Mouse (Mus musculus): ENCODE measurements at regions not wholly inside any gene's neighbourhood (a gene's known extent, or its start where the extent isn't known, plus 50 kb on each side); places are given as distances from the start of the nearest gene placed in this dataset.

DNA sequence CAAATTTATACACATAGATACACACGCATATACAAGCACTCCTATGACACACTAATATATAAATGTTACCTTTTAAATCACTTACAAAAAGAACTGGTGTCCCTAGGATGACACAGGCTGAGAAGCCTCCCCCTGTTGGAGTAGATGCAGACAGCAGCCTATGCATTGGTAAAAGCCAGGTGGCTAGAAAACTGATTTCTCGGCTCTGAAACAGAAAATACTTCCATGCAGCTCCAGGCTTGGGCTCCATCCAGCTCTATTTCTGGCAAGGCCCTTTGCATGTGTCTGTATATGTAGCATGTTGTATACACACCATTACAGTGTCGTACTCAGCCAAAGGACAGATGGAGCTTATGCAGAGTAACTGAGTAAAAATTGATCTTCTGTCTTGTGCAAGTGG, 81.4 kb upstream of the Lrig3 start:
- Histone ChIP-seq H3K27ac (replicated peaks) (no peak overlapping the region), H3K4me2 (replicated peaks; ENCODE audit: low read depth) (no peak overlapping the region), H3K27me3 (ENCODE audit: control insufficient read depth, insufficient read depth, low read length) (no peaks in the 10 kb centered on the region), H3K36me3 (ENCODE audit: control insufficient read depth, insufficient read depth, low read length) (no peaks in the 10 kb centered on the region), H3K9ac (ENCODE audit: low read length) (no peak overlapping the region), H3K4me3 (ENCODE audit: low read depth, low read length) (no peak overlapping the region), H3K9me3 (ENCODE audit: control insufficient read depth, low read length) (no peaks in the 10 kb centered on the region), H3K4me1 (replicated peaks; ENCODE audit: control insufficient read depth, insufficient read depth) (no peaks in the 10 kb centered on the region)
- no peak for TF ChIP-seq CTCF (IDR thresholded peaks at IDR 0.05; ENCODE audit: low read depth)
- WGBS, result 58% methylated on average over 3 of the region's 3 CpGs
- DNase-seq (ENCODE audit: low spot score), result no peak
- ATAC-seq (ENCODE audit: low FRiP score, low TSS enrichment), result no peak

DNA sequence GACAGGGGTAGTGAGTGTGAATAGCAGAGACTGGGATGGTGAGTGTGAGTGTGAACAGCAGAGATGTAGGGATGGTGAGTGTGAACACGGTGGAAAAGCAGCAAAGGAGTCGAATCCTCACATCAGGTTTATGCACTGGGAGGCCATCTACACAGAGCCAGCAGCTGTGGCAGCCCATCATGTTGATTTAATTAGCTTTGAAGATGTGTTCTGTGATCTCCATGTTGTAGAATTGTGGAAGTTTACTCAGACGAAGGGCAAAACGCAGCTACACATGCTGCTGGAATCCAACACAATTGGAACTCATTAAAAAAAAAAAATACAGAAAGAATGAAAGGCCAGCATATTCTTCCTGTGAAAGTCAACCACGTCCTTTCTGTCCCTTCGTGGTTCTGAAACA, 80.2 kb upstream of the Lrig3 start:
- ATAC-seq (ENCODE audit: low FRiP score, low TSS enrichment) (no peak), DNase-seq (ENCODE audit: low spot score) (no peak)
- H3K27ac ChIP-seq (replicated peaks), result no peak overlapping the region
- H3K4me2 ChIP-seq (replicated peaks; ENCODE audit: low read depth), result no peak overlapping the region
- no peak overlapping the region for H3K4me3 ChIP-seq (ENCODE audit: low read depth, low read length)
- TF ChIP-seq CTCF (IDR thresholded peaks at IDR 0.05; ENCODE audit: low read depth), result no peak
- no peaks in the 10 kb centered on the region for H3K9me3 ChIP-seq (ENCODE audit: control insufficient read depth, low read length)
- H3K9ac ChIP-seq (ENCODE audit: low read length), result no peak overlapping the region
- no peaks in the 10 kb centered on the region for H3K36me3 ChIP-seq (ENCODE audit: control insufficient read depth, insufficient read depth, low read length)
- WGBS, result 60% methylated on average over 6 of the region's 6 CpGs
- H3K27me3 ChIP-seq (ENCODE audit: control insufficient read depth, insufficient read depth, low read length), result no peaks in the 10 kb centered on the region
- H3K4me1 ChIP-seq (replicated peaks; ENCODE audit: control insufficient read depth, insufficient read depth), result no peaks in the 10 kb centered on the region

GRCm38 (mm10) chr10:125892122-125892521, 73.8 kb upstream of the Lrig3 start:
- DNase-seq (ENCODE audit: low spot score) (no peak), ATAC-seq (ENCODE audit: low FRiP score, low TSS enrichment) (no peak)
- Histone ChIP-seq H3K4me2 (replicated peaks; ENCODE audit: low read depth) (no peak overlapping the region), H3K9ac (ENCODE audit: low read length) (no peak overlapping the region), H3K36me3 (ENCODE audit: control insufficient read depth, insufficient read depth, low read length) (no peaks in the 10 kb centered on the region), H3K27ac (replicated peaks) (no peak overlapping the region), H3K9me3 (ENCODE audit: control insufficient read depth, low read length) (no peaks in the 10 kb centered on the region), H3K27me3 (ENCODE audit: control insufficient read depth, insufficient read depth, low read length) (no peaks in the 10 kb centered on the region), H3K4me1 (replicated peaks; ENCODE audit: control insufficient read depth, insufficient read depth) (no peaks in the 10 kb centered on the region), H3K4me3 (ENCODE audit: low read depth, low read length) (no peak overlapping the region)
- TF ChIP-seq CTCF (IDR thresholded peaks at IDR 0.05; ENCODE audit: low read depth) (no peak), EP300 (optimal IDR thresholded peaks at IDR 0.05) (no peak)
- 73% methylated on average over 7 of the region's 7 CpGs for WGBS

DNA sequence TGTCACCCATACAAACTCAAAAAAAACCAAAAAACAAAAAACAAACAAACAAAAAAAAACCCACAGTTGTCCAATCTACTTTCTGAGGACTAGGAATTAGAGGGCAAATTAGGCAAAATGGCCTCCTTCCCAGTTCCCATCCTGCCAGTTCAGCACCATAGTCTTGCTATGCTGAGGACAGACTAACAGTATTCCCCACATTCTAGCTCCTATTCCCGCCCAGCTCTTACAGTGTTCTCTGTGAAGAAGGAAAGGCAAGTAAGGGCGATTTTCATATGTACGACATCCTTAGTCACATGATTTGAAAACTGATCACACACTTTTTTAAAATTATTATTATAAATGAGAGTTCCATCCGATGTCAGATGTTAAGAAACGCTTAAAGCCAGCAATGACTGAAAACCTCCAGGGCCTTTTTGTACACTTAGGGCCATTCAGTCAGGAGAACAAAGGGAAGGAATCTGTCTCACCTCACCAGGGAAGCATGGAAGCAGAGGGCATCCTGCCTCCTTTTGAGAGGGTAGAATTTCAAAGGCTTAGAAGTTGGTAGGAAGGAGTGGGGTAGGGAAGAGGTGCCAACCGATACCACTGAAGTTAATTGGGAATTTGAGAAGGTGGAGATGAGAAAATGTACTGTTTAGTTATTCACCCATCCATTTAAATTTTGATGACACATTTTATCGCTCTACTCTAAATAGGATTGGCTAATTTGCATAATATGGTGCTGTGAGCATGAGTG, 70.1 kb upstream of the Lrig3 start:
- no peaks in the 10 kb centered on the region for H3K27me3 ChIP-seq (ENCODE audit: control insufficient read depth, insufficient read depth, low read length)
- H3K9ac ChIP-seq (ENCODE audit: low read length), result no peak overlapping the region
- H3K36me3 ChIP-seq (ENCODE audit: control insufficient read depth, insufficient read depth, low read length), result no peaks in the 10 kb centered on the region
- H3K27ac ChIP-seq (replicated peaks), result no peak overlapping the region
- H3K4me2 ChIP-seq (replicated peaks; ENCODE audit: low read depth), result no peak overlapping the region
- TF ChIP-seq CTCF (IDR thresholded peaks at IDR 0.05; ENCODE audit: low read depth) (no peak), EP300 (optimal IDR thresholded peaks at IDR 0.05) (no peak)
- DNase-seq (ENCODE audit: low spot score) (no peak), ATAC-seq (ENCODE audit: low FRiP score, low TSS enrichment) (no peak)
- H3K9me3 ChIP-seq (ENCODE audit: control insufficient read depth, low read length), result no peaks in the 10 kb centered on the region
- H3K4me3 ChIP-seq (ENCODE audit: low read depth, low read length), result no peak overlapping the region
- no peaks in the 10 kb centered on the region for H3K4me1 ChIP-seq (replicated peaks; ENCODE audit: control insufficient read depth, insufficient read depth)
- 75% methylated on average over 7 of the region's 7 CpGs for WGBS

GRCm38 (mm10) chr10:125896646-125897045, 69.3 kb upstream of the Lrig3 start:
- Histone ChIP-seq H3K4me3 (ENCODE audit: low read depth, low read length) (no peak overlapping the region), H3K9me3 (ENCODE audit: control insufficient read depth, low read length) (no peaks in the 10 kb centered on the region), H3K4me2 (replicated peaks; ENCODE audit: low read depth) (no peak overlapping the region), H3K9ac (ENCODE audit: low read length) (no peak overlapping the region), H3K36me3 (ENCODE audit: control insufficient read depth, insufficient read depth, low read length) (no peaks in the 10 kb centered on the region), H3K27ac (replicated peaks) (no peak overlapping the region), H3K4me1 (replicated peaks; ENCODE audit: control insufficient read depth, insufficient read depth) (no peaks in the 10 kb centered on the region), H3K27me3 (ENCODE audit: control insufficient read depth, insufficient read depth, low read length) (no peaks in the 10 kb centered on the region)
- ATAC-seq (ENCODE audit: low FRiP score, low TSS enrichment) (no peak), DNase-seq (ENCODE audit: low spot score) (no peak)
- TF ChIP-seq EP300 (optimal IDR thresholded peaks at IDR 0.05) (no peak), CTCF (IDR thresholded peaks at IDR 0.05; ENCODE audit: low read depth) (no peak)
- 65% methylated on average over 5 of the region's 5 CpGs for WGBS

- no peaks in the 10 kb centered on the region for H3K36me3 ChIP-seq (ENCODE audit: control insufficient read depth, insufficient read depth, low read length)
- H3K9me3 ChIP-seq (ENCODE audit: control insufficient read depth, low read length), result no peaks in the 10 kb centered on the region
- no peak overlapping the region for H3K4me2 ChIP-seq (replicated peaks; ENCODE audit: low read depth)
- no peak overlapping the region for H3K27ac ChIP-seq (replicated peaks)
- H3K4me1 ChIP-seq (replicated peaks; ENCODE audit: control insufficient read depth, insufficient read depth), result no peaks in the 10 kb centered on the region
- H3K4me3 ChIP-seq (ENCODE audit: low read depth, low read length), result no peak overlapping the region
- TF ChIP-seq EP300 (optimal IDR thresholded peaks at IDR 0.05) (no peak), CTCF (IDR thresholded peaks at IDR 0.05; ENCODE audit: low read depth) (no peak)
- no peak overlapping the region for H3K9ac ChIP-seq (ENCODE audit: low read length)
- no peak for DNase-seq (ENCODE audit: low spot score)
- H3K27me3 ChIP-seq (ENCODE audit: control insufficient read depth, insufficient read depth, low read length), result no peaks in the 10 kb centered on the region
- ATAC-seq (ENCODE audit: low FRiP score, low TSS enrichment), result no peak
- WGBS, result 77% methylated on average over 4 of the region's 4 CpGs
Measured at GRCm38 (mm10) chr10:125899504-125899903, 66.5 kb upstream of the Lrig3 start.
